ENCODE assay signal across 8 mouse cellular contexts in genomic region chr3:51484370-51484769, GRCm38 (mm10). TPM values are rescaled to one million over a fixed set of nuclear protein-coding genes. Genes with fewer than 3 reads are reported as not detected.
A peak's percentile ranks its signal among the peaks of the same experiment; 100 is the strongest.
DNase-seq lines count a peak whose midpoint lies in the region; ATAC-seq and TF ChIP-seq lines count a peak whose summit lies in the region.

No protein-coding gene starts in this region.

- no peaks in the 10 kb centered on the region for H3K36me3 ChIP-seq in heart, postnatal 0 days (replicated peaks; ENCODE audit: control insufficient read depth, insufficient read depth, low read length)
- peaks cover 2% of the 10 kb centered on the region; the same call in 1 of the 2 replicates for H3K36me3 ChIP-seq in hindbrain, embryonic 16.5 days (ENCODE audit: control insufficient read depth, insufficient read depth, low read length)
- no peaks in the 10 kb centered on the region for H3K36me3 ChIP-seq in midbrain, embryonic 14.5 days (ENCODE audit: control insufficient read depth, insufficient read depth, low read length)

- DNase-seq in heart, postnatal 0 days (ENCODE audit: low spot score) = no peak
- no peak for DNase-seq in heart, adult 8-10 months (ENCODE audit: low spot score)
- DNase-seq in midbrain, embryonic 14.5 days = no peak
- DNase-seq in adrenal gland, postnatal 36 days = no peak
- no peak for DNase-seq in cerebellum, adult 8-10 months

- no peaks in the 10 kb centered on the region for H3K9me3 ChIP-seq in heart, postnatal 0 days (replicated peaks; ENCODE audit: control insufficient read depth, low read length)
- no peaks in the 10 kb centered on the region for H3K9me3 ChIP-seq in hindbrain, embryonic 16.5 days (ENCODE audit: control insufficient read depth, low read length)
- H3K9me3 ChIP-seq in midbrain, embryonic 14.5 days (ENCODE audit: control insufficient read depth, low read length) = no peaks in the 10 kb centered on the region

- peak overlapping the region; percentile 96 for H3K27ac ChIP-seq in heart, postnatal 0 days (ENCODE audit: low read depth)
- H3K27ac ChIP-seq in bone marrow macrophage, adult 2 months (ENCODE audit: insufficient read depth, low read depth, low read length) = no peak overlapping the region
- peak overlapping the region; percentile 90 for H3K27ac ChIP-seq in hindbrain, embryonic 16.5 days (ENCODE audit: low read depth, low read length)
- peak overlapping the region; percentile 92 for H3K27ac ChIP-seq in midbrain, embryonic 14.5 days (replicated peaks; ENCODE audit: low read depth, low read length)

- no peak for TF ChIP-seq CTCF in heart, postnatal 0 days (IDR thresholded peaks at IDR 0.05; ENCODE audit: low read depth)
- TF ChIP-seq CTCF in bone marrow macrophage, adult 2 months (IDR thresholded peaks at IDR 0.05; ENCODE audit: low read depth, low read length) = no peak

- peaks cover 13% of the 10 kb centered on the region for H3K4me1 ChIP-seq in heart, postnatal 0 days (ENCODE audit: control insufficient read depth, insufficient read depth)
- peaks cover 6% of the 10 kb centered on the region for H3K4me1 ChIP-seq in bone marrow macrophage, adult 2 months (ENCODE audit: control insufficient read depth, insufficient read depth, low read length)
- H3K4me1 ChIP-seq in hindbrain, embryonic 16.5 days (ENCODE audit: control insufficient read depth, insufficient read depth, low read depth, low read length) = peaks cover 23% of the 10 kb centered on the region
- peaks cover 18% of the 10 kb centered on the region for H3K4me1 ChIP-seq in midbrain, embryonic 14.5 days (ENCODE audit: control insufficient read depth, insufficient read depth, low read length)

- H3K27me3 ChIP-seq in heart, postnatal 0 days (ENCODE audit: control insufficient read depth, insufficient read depth, low read length) = no peaks in the 10 kb centered on the region
- H3K27me3 ChIP-seq in hindbrain, embryonic 16.5 days (replicated peaks; ENCODE audit: control insufficient read depth, insufficient read depth, low read length) = no peaks in the 10 kb centered on the region
- no peaks in the 10 kb centered on the region for H3K27me3 ChIP-seq in midbrain, embryonic 14.5 days (ENCODE audit: control insufficient read depth, insufficient read depth, low read length)

- peak overlapping the region; percentile 88 for H3K9ac ChIP-seq in heart, postnatal 0 days (replicated peaks; ENCODE audit: low read depth, low read length)
- H3K9ac ChIP-seq in hindbrain, embryonic 16.5 days (ENCODE audit: low read depth, low read length) = peak overlapping the region; percentile 83
- H3K9ac ChIP-seq in midbrain, embryonic 14.5 days (replicated peaks; ENCODE audit: low read length) = peak overlapping the region; percentile 82

- ATAC-seq in heart, postnatal 0 days (ENCODE audit: insufficient read depth, low read depth) = peak; percentile 3
- ATAC-seq in hindbrain, embryonic 16.5 days = no peak
- ATAC-seq in midbrain, embryonic 14.5 days (ENCODE audit: low FRiP score, low TSS enrichment) = no peak; the same call in 1 of the 2 replicates
- no peak for ATAC-seq in activated CD4-positive, CD25-positive, alpha-beta regulatory T cell, adult 4 months

- under 1% methylated on average over 33 of the region's 33 CpGs for WGBS in heart, postnatal 0 days
- WGBS in hindbrain, embryonic 16.5 days = under 1% methylated on average over 33 of the region's 33 CpGs
- WGBS in midbrain, embryonic 14.5 days = under 1% methylated on average over 33 of the region's 33 CpGs

- no peak for TF ChIP-seq EP300 in heart, postnatal 0 days (IDR thresholded peaks at IDR 0.05; ENCODE audit: low read depth)

- no peak for TF ChIP-seq POLR2A in bone marrow macrophage, adult 2 months (IDR thresholded peaks at IDR 0.05; ENCODE audit: borderline replicate concordance, low read depth, low read length)

- peak overlapping the region; percentile 83 for H3K4me2 ChIP-seq in heart, postnatal 0 days (ENCODE audit: low read depth, low read length)
- H3K4me2 ChIP-seq in hindbrain, embryonic 16.5 days (ENCODE audit: low read length) = peak overlapping the region; percentile 89
- peak overlapping the region; percentile 88 for H3K4me2 ChIP-seq in midbrain, embryonic 14.5 days (ENCODE audit: low read length)

- peak overlapping the region; percentile 69 for H3K4me3 ChIP-seq in heart, postnatal 0 days (ENCODE audit: low read depth, low read length)
- peak overlapping the region; percentile 84 for H3K4me3 ChIP-seq in bone marrow macrophage, adult 2 months (ENCODE audit: insufficient read depth, low read length)
- peak overlapping the region; percentile 88 for H3K4me3 ChIP-seq in hindbrain, embryonic 16.5 days (ENCODE audit: low read length)
- H3K4me3 ChIP-seq in midbrain, embryonic 14.5 days (replicated peaks; ENCODE audit: low read depth, low read length) = peak overlapping the region; percentile 75

RNA-seq across cellular contexts. Expression of gene Rab33b, which starts 0.7 kb away (rescaled TPM):
- 9.0 and 9.5 TPM in 2 replicates for total RNA-seq in heart, postnatal 0 days (2014; rRNA removed; ENCODE audit: low replicate concordance)
- 11.3 and 12.7 TPM in 2 replicates for polyA plus RNA-seq in heart, postnatal 0 days (2015; fragmentation: Nextera tagmentation; extraction: Ambion mirVana)
- 10 to 100 TPM in 2 of 4 experiments, 1 to 10 TPM in 2; 9.7 to 10.2 (median 10.0) TPM for total RNA-seq in heart, adult 8-10 months (2022)
- 15.6 and 16.6 TPM in 2 replicates for polyA plus RNA-seq in bone marrow macrophage, adult 2 months (2012; ENCODE audit: insufficient read depth, insufficient read length, missing spikeins)
- 29.2 and 32.0 TPM in 2 replicates for polyA plus RNA-seq in hindbrain, embryonic 16.5 days (2015; fragmentation: Nextera tagmentation; extraction: Ambion mirVana)
- 22.2 and 30.3 TPM in 2 replicates for polyA plus RNA-seq in midbrain, embryonic 14.5 days (2014; fragmentation: Nextera tagmentation; extraction: Ambion mirVana)
- 10 to 100 TPM; 15.8 to 17.8 TPM for total RNA-seq in adrenal gland, postnatal 36 days (2021)
- polyA plus RNA-seq in activated CD4-positive, CD25-positive, alpha-beta regulatory T cell, adult 4 months (2017; shearing (Covaris generic)) = 10 to 100 TPM; 20.1 to 20.8 TPM
